Mouse (Mus musculus) lung, postnatal 14 days (tissue): ENCODE results near the gene Stard13.

Source experiments
- DNase-seq: peaks from one replicate; pipeline ENCODE4 v3.0.0; 2021

Stard13 gene

DNA sequence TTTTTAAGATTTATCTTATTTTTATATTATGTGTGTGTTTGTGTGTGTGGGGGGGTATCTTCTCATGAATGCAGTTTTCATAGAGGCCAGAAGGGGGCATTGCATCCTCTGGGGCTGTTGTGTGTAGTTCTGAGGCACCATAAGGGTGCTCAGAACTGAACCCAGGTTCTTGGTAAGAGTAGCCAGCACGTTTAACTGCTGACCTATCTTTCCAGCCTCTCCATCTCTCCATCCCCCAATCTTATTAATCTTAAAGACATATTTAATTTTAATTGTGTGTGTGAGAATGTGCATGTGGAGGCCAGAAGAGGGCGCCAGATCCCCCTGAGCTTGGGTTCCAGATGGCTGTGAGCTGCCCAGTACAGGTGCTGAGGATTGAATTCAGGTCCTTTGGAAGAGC is 131.4 kb downstream of the Stard13 start:
- no peak for DNase-seq

DNA sequence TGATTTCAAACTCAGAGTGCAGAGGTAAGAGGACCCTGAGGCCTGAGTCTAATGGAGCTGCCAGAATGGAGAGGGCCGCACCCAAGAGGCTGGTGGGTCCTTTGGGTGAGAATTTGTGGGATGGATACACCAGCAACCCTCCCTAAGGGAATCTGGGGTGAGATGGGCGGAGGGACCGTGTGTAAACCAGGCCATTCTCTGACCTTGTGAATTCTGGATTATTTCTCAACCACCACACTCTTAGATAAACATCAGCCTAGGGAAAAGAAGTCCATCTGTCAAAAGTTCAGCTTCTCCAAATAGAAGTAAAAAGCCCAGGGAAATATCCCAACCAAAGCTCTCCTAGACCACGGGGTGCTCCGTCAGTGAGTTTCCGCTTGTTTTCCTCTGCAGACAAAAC is 137.6 kb downstream of the Stard13 start:
- DNase-seq = no peak

DNA sequence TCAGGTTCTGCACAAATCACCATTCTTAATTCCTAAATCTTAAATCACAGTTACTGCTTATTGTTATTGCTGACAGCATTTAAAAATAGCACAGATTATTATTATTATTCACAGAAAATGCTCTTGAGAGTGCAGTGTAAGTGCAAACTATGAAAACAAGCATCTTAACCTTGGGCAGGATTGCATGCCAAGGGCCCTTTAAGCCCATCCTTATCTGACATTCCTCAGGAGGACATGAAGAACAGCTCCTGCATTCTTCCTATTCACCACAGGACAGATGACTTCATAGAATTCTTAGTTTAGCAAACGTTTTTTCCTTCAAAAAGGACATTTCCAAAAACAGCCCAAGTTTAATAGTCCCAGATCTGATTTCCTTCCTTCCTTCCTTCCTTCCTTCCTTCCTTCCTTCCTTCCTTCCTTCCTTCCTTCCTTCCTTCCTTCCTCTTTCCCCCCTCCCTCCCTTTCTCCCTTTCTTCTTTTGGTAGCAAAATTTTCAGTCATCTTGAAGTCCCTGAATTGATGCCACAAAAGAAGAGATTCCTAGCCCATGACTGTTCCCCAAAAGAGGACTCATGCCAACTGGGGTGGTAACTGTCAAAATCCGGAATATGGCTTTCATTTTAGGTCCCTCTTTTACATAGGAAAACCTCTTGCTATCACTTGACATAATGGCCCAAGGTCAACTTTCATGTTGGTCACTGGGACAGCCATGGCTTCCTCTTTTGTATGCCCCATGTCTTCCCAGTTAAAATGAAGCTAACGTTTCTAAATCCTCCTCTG is 140.6 kb downstream of the Stard13 start:
- DNase-seq = no peak

DNA sequence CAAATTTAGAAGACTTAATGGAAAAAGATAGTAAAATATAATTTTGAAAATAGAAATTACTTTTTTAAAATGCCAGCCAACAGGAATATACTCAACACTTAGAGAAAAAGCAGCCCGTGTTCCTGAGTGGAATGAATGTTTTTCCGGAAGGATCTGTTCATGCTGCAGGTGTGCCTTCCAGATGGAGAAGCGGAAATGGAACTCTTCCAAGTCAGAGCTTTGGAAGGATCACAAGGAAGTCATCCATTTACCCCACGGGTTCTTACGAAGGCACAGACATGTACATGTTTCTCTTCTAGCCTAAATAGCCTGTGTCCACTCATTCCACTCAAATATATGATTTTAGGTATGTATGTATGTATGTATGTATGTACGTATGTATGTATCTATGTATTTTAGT is 142.6 kb downstream of the Stard13 start:
- DNase-seq = no peak

DNA sequence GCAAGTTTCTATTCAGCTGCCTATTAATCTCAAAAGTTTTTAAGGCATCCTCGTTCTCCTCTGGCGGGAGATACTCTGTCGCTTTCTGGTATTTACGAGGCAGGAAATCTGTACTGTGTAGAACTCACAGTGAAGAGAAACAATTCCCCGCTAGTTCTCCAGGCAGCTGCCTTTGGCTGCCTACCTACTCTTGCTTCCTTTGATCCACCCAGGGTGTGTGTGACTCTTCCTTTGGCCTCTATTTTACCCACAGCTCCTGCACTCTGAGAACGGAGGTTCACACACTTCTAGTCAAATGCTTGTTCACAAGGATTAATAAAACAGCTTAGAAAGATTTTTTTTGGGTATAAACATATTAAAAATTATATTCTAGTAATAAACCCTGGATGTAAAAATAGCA is 144.4 kb downstream of the Stard13 start:
- no peak for DNase-seq

DNA sequence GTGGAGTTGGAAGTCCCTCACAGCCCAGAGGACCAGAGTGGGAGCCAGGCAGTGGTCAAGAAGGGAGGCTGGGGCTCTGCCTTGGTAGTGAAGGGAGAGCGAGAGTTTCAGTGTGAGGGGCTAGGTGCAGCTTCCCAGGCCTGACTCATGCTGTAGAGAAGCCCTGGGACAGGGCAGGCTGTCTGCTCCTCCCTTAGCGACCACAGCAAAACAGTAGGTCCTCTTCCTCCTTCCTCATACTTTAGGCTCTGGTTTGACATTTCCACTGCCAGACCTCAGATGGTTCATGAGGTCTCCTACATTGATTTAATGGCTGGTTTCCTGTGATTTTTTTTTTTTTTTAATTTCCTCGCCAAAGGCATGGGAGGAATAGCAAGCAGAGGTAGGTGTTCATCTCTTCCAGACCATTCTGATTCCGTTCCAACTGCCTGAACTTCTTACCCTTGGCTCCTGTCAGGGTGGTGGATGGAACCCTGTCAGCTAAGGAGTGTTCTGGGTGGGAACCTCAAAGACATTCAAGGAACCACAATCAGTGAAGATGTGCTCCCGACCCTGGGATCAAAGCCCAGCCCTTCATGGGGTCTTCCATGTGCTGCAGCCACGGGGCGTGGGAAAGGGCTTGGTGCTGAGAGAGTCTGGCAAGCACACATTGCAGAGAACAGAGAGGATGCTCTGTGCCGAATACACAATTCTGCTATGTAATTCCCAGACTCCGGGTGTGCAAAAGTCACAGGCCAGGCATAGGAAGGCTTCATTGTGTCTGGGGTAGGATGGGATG is 147.0 kb downstream of the Stard13 start:
- DNase-seq = no peak

DNA sequence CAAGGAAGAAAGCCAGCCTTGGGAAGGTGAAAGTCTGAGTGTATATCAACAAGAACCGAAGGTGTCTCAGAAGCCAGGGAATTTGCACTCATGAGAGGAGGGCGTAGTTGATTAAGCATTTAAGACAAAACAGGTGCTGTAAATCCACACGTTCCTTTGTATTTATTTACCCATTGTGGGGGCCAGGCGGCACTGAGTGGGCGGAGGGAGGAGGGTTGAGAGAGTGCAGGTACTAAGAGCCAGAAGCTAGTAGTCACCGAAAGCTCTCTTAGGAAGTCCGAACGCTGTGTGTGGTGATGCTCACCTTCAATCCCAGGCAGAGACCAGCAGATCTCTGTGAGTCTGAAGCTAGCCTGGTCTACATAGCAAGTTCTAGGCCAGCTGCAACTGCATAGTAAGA is 147.9 kb downstream of the Stard13 start:
- no peak for DNase-seq

DNA sequence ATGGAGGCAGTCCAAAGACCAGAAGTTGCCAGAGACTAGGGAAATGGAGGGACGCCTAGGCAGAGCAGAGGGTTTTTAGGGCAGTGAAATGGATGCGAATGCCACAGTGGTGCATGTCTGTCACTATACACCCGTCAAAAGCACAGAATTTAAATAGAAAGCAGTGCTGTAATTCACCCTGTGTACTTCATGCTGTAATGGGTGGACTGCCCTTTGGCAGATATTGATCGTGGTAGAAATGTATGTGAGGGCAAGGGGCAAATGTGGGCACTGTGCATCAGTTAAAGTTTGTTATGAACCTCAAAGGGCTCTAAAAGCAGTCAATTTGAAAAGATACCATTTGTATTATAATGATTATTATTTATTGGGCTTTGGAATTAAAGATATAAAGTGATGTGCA is 153.4 kb downstream of the Stard13 start:
- no peak for DNase-seq

DNA sequence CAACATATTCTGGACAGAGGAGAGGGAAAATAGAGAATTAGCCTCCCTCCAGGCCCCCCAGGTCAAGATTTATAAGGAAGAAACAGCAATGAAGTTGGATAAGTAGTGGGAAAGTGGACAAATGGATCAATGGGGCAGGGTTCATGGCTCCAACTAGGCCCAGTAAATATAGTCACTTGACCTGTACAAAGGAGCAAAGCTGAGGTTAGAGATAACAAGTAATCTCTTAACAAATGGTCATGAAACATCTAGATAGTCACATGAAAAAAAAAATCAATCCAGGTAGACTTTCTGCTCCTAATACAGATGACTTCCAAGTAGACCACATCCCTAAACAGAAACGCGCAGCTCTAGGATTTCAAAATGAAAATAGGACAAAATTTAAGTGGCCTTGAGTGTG is 155.7 kb downstream of the Stard13 start:
- no peak for DNase-seq

DNA sequence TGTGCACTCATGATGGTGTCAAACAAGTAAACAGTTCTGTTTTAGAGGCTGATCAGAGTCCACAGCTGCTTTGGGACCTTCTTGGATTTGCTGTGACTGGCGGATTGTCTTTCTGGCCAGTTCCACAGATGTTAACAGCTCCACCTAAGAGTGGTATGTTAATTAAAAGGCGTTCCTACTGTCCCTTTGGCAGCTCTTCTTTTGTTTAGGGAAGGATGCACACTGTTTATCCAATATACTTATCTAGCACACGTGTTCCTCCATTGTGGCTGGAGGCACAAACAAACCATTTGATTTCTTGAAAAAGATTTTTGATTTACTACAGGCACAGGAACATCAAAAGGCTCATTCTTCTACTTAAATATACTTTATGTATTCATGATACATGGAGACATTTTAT is 156.7 kb downstream of the Stard13 start:
- no peak for DNase-seq

DNA sequence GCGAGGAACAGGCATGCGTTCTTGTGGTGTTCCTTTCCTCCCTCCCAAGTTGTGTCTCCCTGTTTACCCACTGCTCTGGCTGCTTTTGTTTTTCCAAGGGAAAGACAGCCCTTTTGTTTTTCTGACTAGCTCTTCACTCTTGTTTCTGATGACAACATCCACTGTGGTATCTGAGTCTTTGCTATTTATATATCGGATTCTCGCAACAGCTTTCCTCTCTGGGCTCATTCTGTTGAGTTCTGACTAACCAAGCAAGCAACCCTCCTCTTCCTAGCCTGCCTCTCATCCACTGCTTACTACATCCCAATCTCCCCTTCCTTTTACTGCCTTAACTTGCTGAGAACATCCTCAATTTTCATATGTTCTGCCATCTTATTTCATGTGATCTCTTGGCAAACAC is 159.4 kb downstream of the Stard13 start:
- no peak for DNase-seq

DNA sequence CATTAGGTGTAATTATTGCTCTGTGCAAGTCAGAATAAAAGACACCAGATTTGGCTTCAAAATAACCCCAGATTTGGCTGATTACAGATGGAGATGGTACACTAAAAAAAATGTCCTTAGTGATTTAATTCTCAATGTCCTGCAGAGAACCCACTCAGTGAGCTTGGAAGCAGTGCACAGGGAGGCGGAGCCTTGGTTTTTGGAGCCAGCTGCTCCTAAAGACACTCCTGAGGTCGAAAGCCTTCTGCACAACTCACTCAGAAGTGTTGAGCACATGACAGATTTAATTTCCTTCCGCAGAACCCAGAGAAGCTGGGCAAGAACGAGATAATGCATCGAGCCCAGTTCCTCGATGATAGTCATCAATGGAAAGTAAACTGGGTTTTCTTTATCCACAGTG is 162.2 kb downstream of the Stard13 start:
- no peak for DNase-seq

DNA sequence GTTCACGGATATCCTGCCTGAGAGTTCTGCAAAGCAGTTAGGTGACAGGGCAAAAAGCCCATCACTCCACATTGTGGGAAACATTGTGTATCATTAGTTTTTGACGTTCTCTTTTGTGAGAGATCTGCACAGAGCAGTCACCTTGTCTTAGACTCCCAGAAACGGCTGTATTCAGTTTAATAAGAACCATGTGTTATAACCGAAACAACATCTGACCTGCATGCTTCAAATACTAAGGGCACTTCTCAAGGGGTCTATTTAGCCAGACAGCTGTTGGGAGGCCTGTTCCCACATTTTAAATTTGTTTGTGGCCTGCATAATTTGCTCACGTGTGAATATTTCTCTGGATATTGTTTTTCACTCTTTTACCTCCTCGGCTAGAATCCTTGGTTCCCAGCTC is 162.7 kb downstream of the Stard13 start:
- DNase-seq = no peak

DNA sequence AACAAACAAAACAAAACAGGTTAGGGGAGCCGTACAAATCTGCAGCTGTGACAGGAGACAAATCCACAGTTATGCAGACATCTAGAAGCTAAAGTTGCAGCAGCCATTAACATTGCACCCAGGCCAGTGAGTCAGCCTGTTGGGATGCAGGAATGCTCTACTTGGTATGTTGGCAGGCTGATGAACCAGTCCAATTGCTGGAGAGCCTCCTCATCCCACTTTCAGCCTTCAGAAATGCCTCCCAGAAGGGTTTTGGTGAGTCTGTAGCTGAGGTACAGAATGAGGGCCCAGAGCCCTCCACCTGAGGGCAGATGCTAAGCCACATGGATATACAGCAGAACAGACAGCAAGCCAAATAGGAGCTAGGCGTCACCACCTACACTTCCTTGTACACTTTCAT is 164.1 kb downstream of the Stard13 start:
- DNase-seq = no peak

DNA sequence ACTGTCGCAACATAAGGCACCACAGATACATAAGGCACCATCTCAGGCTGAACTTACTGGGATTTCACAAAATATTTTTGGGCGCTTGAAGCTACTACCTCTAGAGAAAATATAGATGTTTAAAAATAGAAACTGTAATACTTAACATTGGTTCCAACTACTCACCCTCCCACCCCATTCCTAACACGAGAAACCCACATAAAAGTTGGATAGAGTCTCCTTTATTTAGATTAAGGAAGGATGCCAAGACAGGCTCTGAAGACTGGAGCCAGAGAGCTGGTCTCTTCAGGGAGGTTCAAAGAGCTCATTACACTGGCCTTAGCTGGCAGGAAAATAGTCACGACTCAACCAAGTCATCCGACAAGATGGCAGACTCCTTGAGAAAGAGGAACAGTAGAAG is 167.6 kb downstream of the Stard13 start:
- DNase-seq = no peak

DNA sequence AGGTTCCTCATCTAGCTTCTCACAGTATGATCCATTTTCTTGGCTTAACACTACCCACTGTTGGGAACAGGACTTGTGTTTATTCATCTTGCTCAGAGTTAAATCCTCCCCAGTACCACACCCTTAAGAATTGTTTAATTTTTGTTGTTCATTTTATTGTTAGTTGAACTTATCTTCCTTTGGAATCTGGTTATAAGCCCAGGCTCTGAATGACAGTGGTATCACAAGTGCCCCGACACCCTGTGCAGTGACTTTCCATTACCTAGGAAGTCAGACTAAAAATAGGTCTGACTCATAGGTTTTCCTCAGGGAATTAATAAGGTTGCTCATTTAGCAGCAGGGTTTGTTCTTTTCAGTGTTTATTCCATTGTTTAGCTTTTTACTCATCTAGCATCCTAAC is 168.4 kb downstream of the Stard13 start:
- DNase-seq = no peak

DNA sequence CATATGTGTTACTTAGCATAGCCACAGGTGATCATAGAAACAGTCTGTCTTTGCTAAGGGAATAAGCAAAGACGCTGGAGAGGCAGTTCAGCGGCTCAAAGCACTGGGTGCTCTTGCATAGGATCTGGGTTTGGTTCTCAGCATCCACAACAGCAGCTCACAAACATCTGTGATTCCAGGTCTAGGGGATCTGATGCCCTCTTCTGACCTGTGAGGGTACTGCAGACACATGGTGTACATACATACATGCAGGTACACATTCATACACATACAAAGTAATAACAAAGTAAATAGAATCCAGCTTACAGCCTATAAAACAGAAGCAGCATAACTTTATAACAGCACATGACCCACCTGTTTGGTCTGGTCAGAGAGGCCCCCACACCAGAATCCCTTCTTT is 171.7 kb downstream of the Stard13 start:
- no peak for DNase-seq

DNA sequence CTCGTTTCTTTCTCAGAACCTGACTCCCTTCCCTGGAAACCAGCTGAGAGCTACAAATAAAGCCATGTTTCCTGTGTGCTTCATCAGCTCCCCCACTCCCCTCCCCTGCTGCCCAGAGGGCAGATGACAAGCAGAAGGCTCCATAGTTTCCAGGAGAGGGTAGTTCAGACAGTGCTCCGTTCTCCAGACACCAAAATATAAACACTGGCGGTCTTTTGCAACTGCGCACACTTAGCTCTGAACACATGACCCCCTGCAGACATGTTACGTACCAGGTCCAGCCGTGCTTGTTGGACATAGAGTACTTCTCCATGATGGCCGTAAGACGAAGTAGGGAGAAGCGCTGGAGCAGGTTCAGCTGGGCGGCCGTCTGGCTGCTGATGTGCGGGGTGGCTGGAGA is 173.2 kb downstream of the Stard13 start:
- no peak for DNase-seq

DNA sequence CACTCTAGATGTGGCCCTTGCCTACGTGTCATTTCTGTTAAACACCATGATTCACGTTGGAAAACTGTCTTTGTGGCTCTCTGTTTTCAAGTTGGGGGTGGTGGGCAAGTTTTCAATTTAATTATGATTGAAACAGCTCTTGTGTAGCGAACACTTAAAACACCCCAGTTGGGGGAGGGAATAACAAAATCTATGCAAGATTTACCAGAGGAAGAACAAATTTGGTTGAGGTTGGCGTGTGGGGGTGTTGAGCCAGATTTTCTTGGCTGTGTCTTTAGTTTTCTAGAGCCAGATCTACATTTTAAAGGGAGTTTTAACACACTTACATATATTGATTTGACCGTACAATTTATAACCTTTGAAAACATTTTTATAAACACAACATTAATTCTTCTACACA is 173.9 kb downstream of the Stard13 start:
- DNase-seq = no peak

DNA sequence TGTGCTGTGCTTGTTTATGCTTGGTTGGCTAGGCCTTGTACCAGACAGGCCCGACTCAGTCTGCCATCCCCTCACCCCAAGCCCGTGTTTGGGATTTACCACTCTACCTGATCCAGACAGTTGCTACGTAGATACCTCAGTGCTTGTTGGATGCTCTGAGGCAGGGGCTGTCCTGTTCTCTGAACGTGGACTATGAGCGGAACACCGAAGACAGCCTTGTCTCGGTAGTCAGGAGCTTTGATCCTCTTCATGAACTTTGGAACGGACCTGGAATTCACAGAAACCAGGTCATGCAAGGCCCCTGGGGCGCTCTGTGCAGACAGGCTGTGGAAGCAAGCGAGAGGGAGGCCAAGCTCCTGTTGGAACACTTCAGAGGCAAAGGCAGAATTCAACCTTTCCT is 174.3 kb downstream of the Stard13 start:
- DNase-seq = no peak

DNA sequence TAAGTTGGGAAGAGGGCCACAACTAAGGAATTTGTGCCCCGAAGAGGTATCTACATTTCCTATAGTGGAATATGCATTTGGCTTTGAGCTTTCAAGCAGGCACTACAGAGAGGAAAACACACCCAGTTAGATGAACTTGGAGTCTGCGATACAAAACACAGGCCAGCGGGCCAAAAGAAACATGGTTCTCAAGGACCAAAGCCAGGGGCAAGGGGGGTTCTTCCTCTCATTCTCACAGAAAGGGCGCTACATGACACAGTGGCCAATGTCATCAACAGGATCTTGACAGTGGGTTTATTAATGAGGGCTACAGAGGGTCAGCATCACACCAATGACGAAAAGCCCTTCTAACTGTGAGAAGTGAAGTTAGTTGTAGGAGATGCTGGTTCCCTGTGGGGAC is 175.9 kb downstream of the Stard13 start:
- no peak for DNase-seq

DNA sequence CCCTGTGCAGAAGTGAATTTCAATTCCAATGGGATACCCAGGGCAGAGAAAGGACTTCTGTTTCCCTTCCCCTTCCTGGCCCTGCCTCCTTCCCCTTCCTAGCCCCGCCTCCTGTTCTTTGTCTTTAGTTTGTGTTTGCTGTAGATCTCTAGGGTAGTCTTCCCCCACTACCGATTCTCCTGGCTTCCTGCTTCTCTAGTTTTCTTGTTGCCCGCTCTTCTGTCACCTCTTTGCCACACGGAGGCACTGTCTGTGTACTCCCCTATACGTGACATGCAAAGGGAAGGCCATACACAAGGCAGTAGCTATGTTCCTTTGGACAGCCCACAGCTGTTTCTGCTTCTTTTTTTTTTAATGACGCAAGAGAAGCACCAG is 176.7 kb downstream of the Stard13 start:
- no peak for DNase-seq

DNA sequence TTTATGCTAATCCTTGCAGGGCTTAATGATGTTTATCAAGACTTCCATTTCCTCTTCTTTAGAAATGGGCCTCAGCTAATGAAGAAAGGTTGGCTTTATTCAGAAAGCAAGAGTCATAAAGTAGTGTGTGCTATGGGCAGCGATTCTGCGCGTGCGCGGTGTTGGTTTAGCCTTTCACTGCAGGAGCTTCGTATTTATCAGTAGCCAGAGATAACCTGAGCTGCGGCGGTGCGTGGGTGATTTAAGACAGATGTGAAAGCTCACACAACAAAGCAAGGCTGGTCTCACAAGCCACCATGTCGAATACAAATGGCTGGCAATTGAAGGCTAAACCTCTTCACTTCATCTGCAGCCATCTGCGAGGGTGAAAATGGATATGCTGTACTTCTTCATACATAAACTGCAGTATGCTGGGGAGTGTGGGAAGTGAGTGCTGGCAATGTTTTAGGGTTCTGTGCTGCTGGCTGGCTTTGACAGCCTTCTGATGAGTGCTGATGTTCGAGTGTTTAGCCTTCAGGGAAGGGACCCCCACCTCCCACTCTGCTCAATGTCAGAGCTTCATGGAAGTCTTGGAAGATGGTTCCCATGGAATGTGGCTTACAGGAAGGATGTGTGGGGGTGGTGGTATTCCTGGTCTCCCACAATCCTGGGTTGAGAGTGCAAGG is 177.2 kb downstream of the Stard13 start:
- DNase-seq = no peak

DNA sequence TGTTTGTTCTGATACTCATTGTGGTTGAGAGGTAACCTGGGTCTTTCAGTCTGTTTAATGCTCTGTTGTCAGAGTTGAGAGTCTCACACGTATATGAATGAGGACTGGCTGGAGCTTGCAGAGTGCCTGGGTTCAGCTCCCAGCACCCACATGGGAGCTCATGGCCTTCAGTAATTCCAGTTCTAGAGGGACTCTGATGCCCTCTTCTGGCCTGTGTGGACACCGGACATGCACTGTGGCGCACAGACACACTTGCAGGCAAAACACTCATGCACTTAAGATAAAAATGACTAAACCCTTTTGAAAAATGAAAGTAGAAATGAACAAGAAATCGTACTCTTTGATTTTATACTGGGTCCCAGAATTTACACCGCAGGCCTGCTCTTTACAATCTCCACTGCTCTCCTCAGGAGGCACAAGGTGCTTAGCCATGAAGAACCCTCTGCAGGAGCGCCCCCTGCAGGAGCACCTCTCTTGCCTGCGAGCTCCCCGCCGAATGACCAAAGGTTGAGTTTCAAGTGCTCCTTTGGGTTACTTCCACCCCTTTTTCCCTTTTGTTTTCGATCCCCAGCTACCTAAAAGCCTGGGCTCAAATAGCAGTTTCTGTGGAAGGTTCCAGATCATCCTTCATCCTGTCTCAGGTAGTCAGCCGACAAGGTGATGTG is 178.1 kb downstream of the Stard13 start:
- DNase-seq = no peak
